Mouse (Mus musculus): ENCODE measurements around the gene Pitpnc1.
A peak's percentile ranks its signal among the peaks of the same experiment; 100 is the strongest.

Pitpnc1 gene

GRCm38 (mm10) chr11:107441050-107441449 is 29.4 kb downstream of the Pitpnc1 start:
- no peak for DNase-seq (ENCODE audit: low spot score)

DNA sequence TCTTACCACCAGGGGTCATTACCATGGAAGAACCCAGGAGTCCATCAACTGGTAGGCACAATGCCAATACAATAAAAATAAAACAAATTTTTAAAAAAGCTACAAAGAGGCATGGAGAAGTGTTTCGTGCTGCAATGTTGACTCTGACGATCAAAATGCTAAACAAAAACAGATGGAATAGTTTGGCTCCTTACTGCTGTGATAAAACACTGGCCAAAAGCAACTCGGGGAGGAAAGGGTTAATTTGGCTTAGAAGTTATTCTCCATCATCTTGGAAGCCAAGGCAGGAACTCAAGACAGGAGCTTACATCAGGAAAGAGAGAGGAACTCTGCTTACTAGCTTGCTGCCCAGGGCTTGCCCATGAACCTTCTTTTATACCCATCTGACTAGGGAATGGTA is 32.4 kb downstream of the Pitpnc1 start:
- no peak for DNase-seq (ENCODE audit: low spot score)

GRCm38 (mm10) chr11:107437723-107438122 is 32.8 kb downstream of the Pitpnc1 start:
- no peak for DNase-seq (ENCODE audit: low spot score)

DNA sequence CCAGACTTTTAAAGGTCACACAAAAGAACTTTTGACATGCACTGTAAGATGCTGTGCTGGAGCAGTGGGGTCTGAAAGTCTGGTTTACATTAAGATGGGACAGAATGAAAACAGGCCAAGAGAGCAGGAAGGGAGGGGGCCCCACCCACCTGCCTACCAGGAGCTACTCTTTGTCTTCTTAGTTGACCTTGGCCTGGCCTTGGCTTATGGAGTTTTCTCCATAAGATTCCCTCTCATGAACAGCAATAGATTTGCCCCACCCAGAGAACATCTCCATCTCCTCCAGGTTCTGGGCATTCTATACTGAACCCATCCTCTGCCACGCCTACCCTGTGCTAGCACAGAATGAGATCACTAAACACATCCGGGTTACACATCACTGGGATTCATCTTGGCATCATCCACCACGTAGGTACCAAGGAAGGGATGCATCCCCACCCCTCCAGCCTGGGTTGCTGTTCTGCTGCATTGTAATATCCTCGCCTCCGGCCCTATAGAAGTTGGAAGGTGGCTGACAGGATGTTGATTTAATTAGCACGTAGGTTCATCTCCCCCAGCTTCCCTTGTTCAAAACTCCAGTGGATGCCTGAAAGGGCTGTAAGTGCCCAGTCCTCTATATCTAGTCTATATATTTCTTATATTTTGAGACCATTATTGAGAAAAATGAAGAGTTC is 34.6 kb downstream of the Pitpnc1 start:
- no peak for DNase-seq (ENCODE audit: low spot score)

- no peak for DNase-seq (ENCODE audit: low spot score)
Observed at GRCm38 (mm10) chr11:107431197-107431965, 39.1 kb downstream of the Pitpnc1 start.

DNA sequence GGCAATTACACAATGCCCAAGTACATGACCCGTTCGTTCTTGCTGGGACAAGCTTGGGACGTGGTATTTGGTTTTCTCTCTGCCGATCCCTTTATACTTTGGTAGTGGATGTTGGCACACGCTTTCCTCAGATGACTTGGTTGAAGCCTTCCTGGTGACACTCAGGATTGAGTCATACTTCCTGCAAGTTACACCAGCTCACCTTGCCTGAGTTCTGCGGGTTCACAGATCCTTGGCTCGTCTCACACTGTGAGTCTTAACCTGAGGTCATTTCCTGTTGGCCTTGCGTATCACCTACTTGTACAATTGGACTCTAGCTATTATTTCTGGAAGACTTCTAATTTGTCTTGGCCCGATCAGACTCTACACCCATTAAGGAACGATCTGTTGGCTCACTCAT is 42.5 kb downstream of the Pitpnc1 start:
- DNase-seq (ENCODE audit: low spot score), result no peak

GRCm38 (mm10) chr11:107424176-107424575 is 46.3 kb downstream of the Pitpnc1 start:
- DNase-seq (ENCODE audit: low spot score), result no peak

DNA sequence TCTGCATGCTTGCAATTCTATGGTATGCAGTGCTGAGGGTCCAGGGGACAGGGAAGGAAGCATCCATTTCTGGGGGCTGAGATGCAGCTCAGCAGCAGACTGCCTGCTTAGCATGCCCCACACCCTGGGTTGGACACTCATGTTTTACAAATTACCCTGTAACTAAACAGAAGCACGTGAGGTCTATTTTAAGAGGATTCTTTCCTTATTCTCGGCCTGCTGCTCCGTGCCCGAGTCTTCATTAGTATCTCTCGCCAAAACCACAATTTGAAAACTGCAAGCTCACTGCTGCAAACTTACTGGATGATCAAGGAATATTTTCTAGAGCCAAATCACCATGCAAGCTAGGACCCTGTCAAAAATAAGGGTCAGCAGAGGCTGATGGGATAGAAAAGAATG is 48.1 kb downstream of the Pitpnc1 start:
- no peak for DNase-seq (ENCODE audit: low spot score)

- no peak for DNase-seq (ENCODE audit: low spot score)
Observed at GRCm38 (mm10) chr11:107421751-107422355, 48.6 kb downstream of the Pitpnc1 start.

DNA sequence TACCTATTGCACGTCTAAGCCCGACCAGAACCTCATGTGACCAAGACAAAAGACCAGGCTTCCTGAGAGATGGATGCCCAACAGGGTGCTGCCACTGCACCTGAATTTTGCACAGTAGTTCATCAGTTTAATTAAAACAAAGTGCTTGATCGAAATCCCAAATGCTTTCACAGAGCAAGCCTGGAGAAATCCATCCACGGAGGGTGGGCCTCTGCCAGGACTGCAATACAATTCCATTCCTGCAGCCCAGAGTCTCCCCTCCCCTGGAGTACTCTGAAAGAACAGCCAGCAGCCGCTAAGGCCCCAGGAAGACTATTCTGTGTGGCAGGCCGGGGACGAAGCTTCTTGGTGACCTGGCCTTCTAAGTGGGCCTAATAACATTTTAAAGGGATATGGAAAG is 50.6 kb downstream of the Pitpnc1 start:
- no peak for DNase-seq (ENCODE audit: low spot score)

- no peak for DNase-seq (ENCODE audit: low spot score)
Observed at GRCm38 (mm10) chr11:107417041-107417583, 53.4 kb downstream of the Pitpnc1 start.

- DNase-seq (ENCODE audit: low spot score), result peak; percentile 47
Observed at GRCm38 (mm10) chr11:107416561-107416926, 54.0 kb downstream of the Pitpnc1 start.

- no peak for DNase-seq (ENCODE audit: low spot score)
Observed at GRCm38 (mm10) chr11:107415901-107416560, 54.5 kb downstream of the Pitpnc1 start.

DNA sequence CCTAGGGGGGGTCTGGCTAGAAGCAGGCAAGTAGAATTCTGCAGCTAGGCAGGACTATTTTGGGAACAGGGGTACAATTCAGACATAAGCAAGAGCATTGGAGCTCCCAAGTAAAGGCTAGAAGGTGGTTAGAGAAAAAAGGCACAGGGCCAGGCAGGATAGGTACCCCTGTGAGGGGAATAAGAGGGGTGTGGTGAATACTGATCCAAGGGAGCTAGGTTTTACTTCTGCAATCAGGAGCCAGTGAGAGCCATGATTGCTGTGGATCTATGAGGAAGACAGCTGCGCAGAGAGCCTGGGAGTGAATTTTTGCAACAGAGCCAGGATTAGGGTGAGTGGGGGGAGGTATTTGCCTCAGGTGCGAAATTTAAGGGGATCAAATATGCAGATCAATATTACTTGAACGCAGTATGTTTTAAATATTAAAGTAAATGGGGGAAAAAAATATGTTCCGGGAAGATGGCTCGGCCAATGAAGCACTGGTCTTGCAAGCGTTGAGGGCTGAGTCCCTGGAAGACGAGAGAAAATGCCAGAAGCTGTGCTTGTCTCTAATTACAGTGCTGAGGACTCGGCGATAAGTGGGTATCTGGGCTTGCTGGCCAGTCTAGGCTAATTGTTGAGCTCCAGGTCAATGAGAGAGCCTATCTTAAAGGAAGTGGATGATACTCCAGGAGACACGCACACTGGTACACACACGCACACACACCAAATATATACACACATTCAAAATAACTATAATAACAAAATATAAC is 55.3 kb downstream of the Pitpnc1 start:
- no peak for DNase-seq (ENCODE audit: low spot score)

DNA sequence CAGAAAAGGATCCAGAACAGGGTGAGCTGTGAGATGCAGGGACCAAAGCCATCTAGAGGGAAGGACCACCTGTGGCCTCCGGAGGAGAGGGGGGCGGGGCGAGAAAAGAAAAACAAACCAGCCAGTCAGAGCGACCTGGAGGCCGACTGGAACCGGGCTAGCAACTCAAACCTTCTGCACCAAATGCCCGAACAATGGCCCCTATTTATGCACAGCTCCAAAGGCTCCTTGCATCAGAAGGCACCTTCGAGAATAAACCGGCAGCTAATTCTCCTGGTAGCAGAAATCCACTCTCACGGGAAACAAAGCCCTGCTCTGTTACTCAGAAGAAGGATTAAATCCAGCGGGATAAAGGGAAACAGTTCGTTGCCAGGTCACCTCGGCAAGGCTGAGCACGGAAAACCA is 57.2 kb downstream of the Pitpnc1 start:
- peak; percentile 59 for DNase-seq (ENCODE audit: low spot score)

GRCm38 (mm10) chr11:107412128-107412527 is 58.4 kb downstream of the Pitpnc1 start:
- no peak for DNase-seq (ENCODE audit: low spot score)

- DNase-seq (ENCODE audit: low spot score), result no peak
Observed at GRCm38 (mm10) chr11:107411576-107411975, 58.9 kb downstream of the Pitpnc1 start.

GRCm38 (mm10) chr11:107410804-107411203 is 59.7 kb downstream of the Pitpnc1 start:
- DNase-seq (ENCODE audit: low spot score), result no peak

DNA sequence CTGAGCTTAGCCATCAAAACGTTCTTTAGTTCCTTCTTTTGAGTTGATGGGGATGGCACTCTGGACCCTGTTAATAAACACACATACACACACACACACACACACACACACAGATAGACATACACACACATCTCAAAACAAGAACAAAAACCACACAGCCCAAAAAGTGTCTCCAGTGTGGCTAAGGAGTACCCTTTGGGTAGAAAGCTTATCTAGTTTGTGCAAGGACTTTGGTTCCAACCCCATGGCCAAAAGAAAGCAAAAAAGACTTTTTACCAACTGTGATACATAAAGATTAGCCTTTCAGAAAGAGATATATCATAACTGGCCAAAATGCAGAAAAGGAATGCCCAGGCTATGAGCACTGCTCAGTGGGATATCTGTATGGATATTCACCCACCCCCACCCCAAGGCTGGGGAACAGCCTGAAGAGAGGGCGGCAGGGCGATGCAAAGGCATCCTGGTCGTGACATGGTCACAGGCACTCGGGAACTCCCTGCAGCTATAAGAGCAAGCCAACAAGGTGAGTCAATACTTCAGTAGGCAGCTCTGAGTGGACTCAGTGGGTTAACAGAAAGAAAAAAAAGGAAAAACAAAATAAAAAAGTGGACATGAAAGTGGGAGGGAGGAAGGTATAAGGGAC is 60.3 kb downstream of the Pitpnc1 start:
- no peak for DNase-seq (ENCODE audit: low spot score)

GRCm38 (mm10) chr11:107408886-107409285 is 61.6 kb downstream of the Pitpnc1 start:
- DNase-seq (ENCODE audit: low spot score), result no peak

DNA sequence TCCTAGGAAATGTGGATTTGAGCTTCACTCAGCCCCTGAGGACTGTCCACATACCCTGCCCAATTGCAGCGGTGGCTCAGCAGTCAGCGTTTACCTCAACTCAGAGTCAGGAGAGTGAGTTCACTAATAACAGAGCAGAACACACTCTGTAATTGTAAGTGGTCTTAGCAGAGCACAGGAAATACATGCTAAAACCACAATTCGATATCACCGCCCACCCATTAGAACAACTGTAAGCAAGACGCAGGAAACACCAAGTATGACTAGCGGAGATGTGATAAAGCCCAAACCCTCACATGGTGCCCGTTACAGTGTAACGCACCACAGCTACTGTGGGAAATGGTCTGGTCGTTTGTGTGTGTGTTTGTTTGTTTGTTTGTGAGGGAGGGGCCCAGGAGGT is 62.8 kb downstream of the Pitpnc1 start:
- DNase-seq (ENCODE audit: low spot score), result no peak
